Mouse (Mus musculus) urinary bladder, adult 18-20 months (tissue): Measurements from ENCODE around the gene Rcor2.

Experiments
- DNase-seq, 2 experiments: peaks; one replicate each; pipeline ENCODE4 v3.0.0; 2022; ENCODE audit warnings: low spot score in 2 of 2, mixed read lengths in 2 of 2

The Rcor2 gene

DNA sequence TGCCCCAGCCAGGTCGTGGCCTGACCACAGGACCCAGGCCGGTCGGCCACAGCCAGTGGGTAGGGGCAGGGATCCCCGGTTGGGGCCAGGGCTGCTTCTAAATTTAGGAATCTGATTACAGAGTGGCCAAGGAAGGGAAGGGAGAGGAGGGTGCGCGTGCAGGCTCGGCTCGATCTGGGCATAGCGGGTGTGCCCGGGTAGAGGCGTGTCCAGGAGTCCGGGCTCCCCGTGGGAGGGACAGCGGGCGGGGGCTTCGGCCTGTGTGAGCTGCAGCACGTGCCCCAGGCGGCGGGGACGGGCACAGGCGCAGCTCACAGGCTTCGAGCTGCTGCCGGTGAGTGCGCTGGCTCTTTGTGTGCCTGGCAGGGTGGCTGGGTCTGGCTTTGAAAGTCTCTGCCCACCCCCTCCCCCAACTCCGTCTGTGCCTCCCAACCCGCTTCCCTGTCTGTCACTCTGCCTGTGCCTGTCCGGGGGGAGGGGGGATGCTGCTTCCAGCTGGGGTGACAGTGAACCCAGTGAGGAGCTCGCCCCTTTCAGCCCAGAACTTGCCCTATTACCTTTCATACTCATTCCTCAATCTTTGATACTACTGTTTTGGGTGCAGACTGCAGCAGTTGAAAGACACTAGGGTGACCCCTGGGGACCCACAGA is at the start of gene Rcor2:
TSS of gene Rcor2 (plus strand) at position 235 of the 651 bp plus-strand sequence.
- peak; percentile 60 to 74 for DNase-seq

DNA sequence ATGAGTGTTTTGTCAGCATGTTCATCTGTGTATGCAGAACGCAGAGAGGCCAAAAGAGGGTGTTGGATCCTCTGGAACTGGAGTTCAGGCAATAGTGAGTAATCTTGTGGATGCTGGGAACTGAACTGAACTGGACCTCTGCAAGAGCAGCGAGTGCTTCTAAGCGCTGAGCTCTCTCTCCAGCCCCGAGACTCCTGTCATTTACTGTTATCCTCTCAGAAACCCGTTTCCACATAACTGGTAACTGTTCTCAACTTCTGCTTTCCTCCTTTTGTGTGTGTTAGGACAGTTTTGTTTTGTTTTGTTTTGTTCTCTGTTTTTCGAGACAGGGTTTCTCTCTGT is 49.2 kb upstream of the Rcor2 start:
- no peak for DNase-seq

DNA sequence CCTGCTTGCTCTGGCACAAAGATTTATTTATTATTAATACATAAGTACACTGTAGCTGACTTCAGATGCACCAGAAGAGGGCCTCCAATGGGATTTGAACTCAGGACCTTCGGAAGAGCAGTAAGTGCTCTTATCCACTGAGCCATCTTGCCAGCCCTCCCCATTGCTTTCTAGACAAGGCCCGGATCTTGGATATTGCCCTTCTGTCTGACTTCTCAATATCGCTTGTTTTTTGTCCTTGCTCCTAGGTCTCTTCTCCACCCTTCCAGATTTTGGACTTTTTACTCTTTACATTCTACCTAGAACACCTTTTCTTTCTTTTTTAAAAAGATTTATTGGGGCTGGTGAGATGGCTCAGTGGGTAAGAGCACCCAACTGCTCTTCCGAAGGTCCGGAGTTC is 48.4 kb upstream of the Rcor2 start:
- DNase-seq, result no peak

DNA sequence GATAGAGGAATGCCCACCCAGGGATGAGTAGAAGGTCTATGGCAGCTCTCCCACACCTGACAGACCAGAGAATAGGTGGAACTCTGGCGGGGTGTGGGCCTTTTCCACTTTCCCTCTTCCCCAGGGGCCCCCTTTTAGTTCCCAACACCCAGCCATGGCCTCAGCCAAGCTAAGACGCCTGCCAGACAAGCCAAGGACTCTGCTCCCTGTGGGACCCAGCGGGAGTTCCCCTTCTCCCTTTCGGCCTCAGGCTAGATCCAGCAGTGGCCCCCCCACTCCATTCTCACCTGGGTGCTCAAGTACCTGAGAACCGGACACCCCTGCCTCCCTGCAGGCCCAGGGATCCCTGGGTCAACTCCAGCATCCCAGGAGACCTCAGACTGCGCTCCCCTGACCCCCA is 44.9 kb upstream of the Rcor2 start:
- DNase-seq, result no peak

DNA sequence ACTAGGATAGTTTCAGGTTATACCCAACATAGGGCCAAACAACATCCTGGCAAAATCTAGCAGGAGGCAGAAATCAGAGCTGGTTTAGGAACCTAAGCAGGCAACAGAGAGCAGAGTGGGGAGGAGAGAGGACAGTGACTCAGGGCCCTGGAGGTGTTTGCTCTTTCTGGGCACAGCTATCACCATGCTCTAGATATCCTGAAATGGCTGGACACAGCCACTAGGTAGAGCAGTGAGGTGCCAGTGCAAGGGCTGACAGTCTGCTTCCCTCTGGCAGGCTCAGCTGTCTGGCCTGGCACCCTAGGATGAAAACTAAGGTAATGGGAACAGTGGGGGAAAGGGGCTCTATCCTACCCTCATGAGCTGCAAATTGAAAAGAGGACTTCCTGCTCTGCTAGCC is 43.6 kb upstream of the Rcor2 start:
- no peak for DNase-seq

DNA sequence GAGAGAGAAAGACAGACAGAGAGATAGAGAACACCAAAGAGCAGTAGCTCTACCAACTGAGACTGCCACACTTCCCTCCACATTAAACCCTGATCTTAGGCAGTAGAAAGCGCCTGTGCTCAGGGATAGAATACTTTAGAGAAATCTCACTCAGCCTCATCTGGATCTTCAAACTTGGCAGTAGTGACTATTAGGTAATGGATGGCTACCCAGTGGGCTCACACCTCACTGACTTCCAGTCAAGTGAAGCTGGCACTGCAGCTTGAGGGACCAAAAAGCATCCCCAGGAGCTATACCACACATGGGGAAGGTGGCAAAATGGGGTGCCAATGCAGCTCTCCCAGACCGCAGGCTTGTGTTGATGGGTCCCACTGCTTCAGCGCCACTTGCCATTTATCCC is 42.9 kb upstream of the Rcor2 start:
- DNase-seq, result no peak

DNA sequence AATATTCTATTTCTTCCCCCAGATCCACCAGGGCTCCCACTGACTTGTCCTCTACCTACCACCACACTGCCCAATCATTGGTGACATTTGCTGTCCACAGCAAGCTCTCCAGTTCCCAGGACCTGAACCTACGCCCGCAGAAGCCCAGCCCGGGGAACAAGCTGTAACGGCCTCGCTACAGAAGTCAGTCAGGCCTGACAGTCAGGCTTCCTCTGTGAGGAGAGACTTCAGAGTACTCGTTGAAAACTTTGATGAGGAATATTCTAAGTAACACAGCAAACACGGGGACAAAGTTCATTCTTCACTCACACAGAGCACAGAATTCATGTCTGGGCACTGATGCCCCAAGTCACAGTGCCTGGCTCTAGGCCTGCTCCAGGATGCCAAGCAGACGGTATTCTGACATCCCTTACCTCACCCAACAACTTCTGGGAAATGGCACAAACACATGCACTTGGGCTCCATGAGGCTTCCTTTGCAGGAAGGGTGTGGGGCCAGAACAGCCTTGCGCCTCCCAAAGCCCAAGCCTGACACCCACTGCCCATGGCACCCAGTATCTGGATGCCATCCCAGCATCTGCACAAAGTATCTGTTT is 41.9 kb upstream of the Rcor2 start:
- no peak for DNase-seq

DNA sequence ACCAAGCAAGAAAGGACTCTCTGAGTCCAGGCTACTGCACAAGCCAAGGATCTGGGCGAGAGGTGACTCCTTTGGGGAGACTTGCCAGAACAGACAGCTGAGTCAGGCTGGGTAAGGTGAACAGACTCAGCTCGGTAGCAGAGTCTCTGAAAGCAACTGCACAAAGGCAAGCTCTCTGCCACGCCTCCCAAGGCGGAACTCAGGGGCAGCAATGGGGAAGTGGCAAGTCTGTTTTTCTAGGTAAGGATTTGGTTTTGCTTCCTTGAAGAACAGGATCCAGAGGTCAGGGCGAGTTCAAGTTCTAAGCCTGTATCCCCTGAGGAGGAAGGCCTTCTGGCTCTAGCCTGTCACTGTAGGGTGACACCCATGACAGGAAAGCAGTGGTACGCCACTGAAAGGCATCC is 40.6 kb upstream of the Rcor2 start:
- peak in 1 of 2 experiments; percentile 27 for DNase-seq

DNA sequence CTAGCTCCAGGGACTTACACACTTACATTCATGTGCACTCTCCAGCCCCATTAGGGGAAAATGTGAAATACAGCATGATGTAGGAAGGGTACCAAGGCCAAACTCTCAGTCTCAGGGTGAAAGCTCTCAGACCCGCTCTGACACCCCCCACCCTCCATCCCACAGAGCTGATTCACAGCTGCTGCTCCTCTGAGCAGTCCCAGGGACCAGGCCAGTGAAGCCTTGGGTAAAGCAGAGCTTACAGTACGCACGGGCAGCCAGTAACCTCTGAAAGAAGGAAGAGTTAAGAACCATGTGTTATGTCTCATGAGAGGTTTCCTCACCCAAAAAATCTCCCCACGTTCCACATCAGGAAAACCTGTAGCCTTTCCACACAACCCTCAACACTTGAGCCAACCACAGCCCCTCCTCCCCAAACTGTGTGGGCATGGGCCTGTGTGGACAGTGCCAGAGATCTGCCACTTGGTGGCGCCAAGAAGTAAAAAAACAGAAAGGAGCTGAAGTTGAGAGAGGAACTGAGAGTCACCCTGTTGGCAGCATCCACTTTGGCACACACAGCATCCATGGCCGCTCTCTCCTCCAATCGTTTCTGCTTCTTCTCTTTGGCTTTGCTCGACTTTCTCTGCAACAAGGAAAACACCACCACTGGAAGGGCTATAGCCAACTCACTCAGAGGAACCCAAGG is 32.4 kb upstream of the Rcor2 start:
- peak; percentile 57 to 60 for DNase-seq

DNA sequence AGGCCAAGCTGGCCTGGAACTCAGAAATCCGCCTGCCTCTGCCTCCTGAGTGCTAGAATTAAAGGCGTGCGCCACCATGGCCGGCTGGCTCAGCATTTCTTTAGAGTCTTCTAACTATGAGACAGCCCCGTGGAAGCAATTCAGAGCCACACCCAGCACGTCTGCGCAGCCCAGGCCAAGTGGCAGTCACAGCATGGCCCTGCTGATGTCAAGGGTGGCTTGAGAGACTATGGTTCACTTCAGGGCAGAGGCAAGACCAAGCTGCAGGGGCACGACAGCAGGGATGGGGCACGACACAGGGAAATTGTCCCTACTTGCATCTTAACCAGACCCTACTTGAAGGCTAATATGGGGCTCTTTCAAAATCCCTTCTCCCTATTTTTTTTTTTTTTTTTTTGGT is 31.7 kb upstream of the Rcor2 start:
- DNase-seq, result no peak

DNA sequence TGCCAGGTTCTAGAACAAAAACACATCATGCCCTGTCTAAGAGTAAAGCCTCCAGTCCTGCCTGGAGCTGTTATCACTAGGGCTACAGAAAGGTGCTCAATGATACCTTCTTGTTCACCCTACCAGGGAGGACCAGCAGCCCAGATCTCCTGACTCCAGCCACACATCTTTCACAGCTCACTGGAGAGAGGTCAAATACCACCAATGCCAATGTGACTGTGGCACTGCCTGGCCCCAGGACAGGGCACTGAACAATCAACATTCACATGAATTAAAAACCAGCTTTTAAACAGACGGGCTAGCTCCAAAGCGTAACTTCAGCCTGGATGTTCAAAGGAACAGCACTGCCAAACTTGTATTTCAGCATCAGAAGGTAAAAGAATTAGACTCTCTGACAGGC is 31.1 kb upstream of the Rcor2 start:
- no peak for DNase-seq

DNA sequence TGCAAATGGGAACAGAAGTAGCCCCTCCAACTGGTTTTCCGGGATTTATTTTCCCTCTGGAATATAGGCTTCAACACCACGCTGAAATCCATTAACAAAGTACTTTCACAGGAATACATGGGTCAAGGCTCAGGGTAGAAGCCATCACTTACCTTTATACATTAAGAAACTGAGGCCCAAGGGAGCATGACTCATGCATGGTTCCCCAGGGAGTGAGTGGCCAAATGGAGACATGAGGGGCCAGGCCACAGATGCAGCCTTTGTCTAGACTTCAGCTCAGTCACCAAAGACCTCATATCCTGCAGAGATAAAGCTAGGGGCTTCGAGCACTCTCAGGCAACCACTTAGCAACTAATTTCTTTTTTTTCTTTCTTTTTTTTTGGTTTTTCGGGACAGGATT is 30.4 kb upstream of the Rcor2 start:
- DNase-seq, result no peak

DNA sequence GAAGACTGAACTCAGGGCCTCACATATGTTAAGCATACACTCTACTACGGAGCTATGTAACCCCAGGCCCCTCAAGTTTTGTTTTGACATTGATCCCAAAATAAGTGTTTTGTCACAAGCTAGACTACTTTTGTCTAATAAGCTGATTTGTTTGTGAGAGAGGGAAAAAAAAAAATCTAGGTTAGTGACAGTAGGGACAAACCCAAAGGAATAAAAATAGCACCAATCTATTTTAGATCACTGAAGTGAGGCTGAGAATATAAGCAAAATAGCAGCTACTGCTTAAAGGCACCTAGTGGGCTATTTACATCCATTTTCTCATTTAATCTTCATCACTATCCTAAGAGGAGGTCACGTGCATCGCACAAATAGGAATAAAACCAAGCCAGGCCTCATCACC is 27.6 kb upstream of the Rcor2 start:
- DNase-seq, result no peak

DNA sequence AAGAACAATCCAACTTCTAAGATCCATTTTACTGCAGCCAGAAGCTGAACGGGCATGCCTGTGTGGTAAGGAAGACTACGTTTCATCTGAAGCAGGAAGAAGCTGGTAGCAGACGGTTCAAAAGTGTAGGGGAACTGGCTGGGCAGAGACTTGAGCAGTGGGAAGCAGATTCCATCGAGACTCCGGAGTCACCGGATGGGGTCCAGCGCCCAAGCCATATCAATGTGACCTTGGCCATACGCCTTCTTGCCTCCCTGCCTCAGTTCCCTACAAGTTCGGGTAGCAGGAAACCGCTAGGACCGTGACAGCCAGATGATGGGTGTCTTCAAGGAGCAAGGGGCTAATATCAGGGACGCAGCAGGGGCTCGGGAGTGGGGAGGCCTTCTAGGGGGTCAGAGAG is 26.8 kb upstream of the Rcor2 start:
- DNase-seq, result no peak

DNA sequence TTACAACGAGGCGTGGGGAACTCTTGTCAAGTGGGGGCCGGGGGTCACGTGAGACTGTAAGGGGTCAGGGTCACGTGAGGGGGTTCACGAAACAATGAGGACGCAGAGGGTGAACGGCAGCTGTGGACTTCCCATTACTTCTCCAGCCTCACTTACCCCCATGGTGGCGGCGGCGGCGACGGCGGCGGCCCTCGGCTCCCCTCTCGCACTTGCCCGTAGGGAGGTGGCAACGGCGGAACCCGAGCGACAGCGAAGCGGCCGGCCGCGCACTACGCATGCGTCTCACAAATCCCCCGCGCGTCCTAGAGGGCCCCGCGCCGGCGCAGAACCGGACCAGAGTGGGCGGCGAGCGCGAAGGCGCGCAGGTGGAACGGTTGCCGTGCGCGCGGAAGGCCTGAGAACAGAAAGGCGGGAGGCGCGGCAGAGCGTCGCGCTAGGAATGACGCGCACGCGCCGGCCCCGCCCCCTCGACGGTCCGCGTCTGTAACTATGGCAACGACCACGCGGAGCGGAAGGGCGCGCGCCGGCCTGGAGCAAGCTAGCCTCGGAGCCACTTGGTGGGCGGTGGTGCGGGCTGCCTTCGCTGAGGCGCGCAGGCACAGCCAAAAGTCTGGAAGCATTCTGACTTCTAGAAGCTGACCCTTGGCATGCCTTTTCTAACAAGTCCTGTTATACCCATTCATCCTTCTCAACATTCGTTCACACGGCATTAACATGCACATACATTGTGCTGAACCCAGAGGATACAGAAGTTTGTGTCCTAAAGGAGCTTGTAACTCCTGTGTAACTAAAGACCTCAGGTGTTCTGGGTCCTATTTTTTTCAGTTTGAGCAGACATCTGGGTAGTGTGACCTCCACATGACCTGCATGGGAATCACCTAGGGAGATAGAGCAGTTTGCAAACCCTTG is 26.1 kb upstream of the Rcor2 start, which contains the start of gene Naa40:
TSS of gene Naa40 (minus strand) at position 402 of the 909 bp plus-strand sequence.
- DNase-seq, result peak; percentile 71 to 86

DNA sequence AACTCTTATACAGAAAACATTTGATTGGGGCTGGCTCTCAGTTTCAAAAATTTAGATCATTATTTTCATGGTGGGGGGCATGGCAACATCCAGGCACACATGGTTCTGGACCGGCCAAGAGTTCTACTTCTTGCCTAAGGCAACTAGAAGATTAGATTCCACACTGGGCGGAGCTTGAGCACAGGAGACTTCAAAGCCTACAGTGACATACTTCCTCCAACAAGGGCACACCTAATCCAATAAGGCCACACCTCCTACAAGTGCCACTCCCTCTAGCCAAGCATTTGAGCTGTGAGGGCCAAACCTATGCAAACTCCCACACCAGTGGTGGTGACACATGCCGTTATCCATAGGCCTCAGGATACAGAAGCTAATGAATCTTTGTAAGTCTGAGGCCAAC is 21.1 kb upstream of the Rcor2 start:
- no peak for DNase-seq

DNA sequence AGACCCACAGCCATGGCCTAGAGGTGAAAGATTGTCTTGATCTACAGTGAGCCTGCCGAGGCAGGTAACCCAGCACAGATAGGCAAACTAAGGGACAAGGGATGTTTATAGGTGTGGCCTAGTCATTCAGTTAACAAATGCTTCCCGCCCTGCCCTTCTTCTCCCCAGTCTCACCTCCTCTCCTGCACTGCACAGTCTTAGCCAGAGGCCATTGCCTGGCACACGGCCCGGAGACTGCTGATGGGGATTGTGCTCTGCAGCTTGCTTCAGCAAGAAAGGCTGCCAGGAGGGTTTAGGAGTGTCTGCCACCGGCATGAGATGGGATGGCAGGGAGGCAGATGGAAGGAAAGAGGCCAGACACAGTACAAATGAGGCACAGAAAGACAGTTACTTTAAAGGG is 9.2 kb upstream of the Rcor2 start:
- DNase-seq, result no peak

DNA sequence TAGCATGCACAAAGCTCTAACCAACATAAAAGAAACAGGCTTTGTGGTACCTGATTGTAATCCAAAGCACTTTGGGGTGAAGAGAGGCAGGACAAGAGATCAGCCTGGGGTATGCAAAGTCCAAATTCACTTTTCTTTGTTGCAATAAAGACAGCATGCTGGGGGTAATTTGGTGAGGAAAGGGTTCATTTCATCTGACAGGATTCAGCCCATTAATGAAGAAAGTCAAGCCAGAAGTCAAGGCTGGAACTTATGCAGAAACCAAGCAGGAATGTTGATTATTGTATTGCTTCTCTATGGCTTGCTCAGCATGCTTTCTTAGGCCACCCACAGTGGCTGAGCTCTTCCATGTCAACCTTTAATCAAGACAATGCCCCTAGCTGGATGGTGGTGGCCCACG is 5.6 kb upstream of the Rcor2 start:
- DNase-seq, result no peak

DNA sequence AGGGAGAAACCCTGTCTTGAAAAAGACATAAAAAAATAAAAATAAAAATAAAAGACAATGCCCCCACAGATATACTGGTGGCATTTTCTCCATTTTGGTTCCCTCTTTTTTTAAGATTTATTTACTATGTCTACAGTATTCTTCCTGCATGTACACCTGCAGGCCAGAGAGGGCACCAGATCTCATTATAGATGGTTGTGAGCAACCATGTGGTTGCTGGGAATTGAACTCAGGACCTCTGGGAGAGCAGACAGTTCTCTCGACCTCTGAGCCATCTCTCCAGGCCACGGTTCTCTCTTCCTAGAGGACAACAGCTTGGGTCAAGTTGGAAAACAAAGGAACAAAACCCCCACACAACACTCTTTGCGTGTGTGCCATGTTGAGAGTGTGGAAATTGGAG is 5.2 kb upstream of the Rcor2 start:
- DNase-seq, result no peak

DNA sequence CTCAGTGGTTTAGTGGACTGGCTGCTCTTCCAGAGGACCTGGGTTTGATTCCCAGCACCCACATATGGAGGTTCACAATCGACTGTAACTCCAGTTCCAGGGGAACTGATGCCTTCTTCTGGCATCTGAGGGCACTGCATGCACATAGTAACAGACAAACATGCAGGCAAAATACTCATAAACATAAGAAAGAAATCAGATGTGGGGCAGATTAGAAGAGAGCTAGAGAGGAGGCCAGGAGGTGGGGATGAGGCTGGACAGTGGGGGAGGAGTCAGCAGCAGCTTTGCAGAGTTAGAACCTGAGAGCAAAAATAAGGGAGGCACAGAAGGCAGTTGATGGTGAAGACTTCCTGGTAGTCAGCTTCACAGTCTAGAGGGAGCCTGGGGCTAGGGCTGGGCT is 4.5 kb upstream of the Rcor2 start:
- no peak for DNase-seq

DNA sequence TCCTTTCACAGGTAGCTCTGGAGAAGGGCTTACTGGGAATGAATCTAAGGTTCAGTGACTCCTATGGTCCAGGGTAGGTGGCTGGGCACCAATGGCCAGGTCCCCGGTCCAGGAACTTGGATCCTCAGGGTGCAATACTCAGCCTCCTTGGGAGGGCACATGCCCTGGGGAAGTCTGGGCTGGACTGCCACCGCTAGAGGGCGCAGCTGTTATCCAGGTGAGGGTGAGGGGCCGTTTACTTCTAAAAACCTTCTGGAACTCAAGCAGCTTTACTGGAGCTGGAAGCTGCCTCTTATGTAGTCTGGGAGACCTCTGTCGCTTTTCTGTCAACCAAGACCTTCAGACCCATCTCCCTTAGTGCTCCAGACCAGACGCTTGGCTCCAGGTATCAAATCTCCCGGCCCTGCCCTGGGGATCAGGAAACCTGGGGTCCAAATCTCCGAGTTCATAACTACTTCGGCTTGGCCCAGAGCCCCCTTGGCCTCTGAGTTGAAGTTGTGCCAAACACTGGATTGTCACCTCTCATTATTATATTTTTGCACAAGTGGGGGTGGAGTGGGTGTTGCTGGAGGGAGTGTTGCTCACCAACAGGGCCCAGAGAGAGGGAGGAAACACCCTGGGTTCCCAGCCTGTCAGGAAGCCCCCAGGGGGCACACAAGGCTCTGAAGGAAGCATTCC is 2.9 kb upstream of the Rcor2 start:
- peak; percentile 69 to 76 for DNase-seq
